28 mouse cellular contexts compared by ENCODE assay signal in genomic region chr1:20117331-20117730, GRCm38 (mm10).
"Had no signal": no experiment of that assay in that cellular context is flagged by ENCODE, and none has a peak within 500 bp of the region (broad histone marks: within the 10 kb centered on the region; RNA-seq: fewer than 3 reads in every experiment).

No protein-coding gene starts in this region.

- ATAC-seq: forebrain, embryonic 14.5 days; forebrain, embryonic 15.5 days; forebrain, embryonic 16.5 days; forebrain, postnatal 0 days had no signal

- H3K36me3 ChIP-seq: embryonic facial prominence, embryonic 10.5 days; embryonic facial prominence, embryonic 12.5 days; embryonic facial prominence, embryonic 13.5 days; embryonic facial prominence, embryonic 15.5 days; forebrain, embryonic 10.5 days; forebrain, embryonic 12.5 days; forebrain, embryonic 15.5 days had no signal

- H3K27me3 ChIP-seq: embryonic facial prominence, embryonic 12.5 days; embryonic facial prominence, embryonic 13.5 days; embryonic facial prominence, embryonic 15.5 days; forebrain, embryonic 12.5 days; forebrain, embryonic 15.5 days had no signal

- H3K27ac ChIP-seq: embryonic facial prominence, embryonic 10.5 days; embryonic facial prominence, embryonic 12.5 days; embryonic facial prominence, embryonic 13.5 days; embryonic facial prominence, embryonic 15.5 days; forebrain, embryonic 10.5 days; forebrain, embryonic 12.5 days; forebrain, embryonic 15.5 days; gastrocnemius, adult 2 months; heart, adult 2 months had no signal

- H3K4me2 ChIP-seq: embryonic facial prominence, embryonic 12.5 days; embryonic facial prominence, embryonic 13.5 days; embryonic facial prominence, embryonic 15.5 days; forebrain, embryonic 12.5 days; forebrain, embryonic 15.5 days; heart, embryonic 11.5 days had no signal

- H3K4me1 ChIP-seq: embryonic facial prominence, embryonic 10.5 days; embryonic facial prominence, embryonic 12.5 days; embryonic facial prominence, embryonic 13.5 days; embryonic facial prominence, embryonic 15.5 days; forebrain, embryonic 10.5 days; forebrain, embryonic 12.5 days; forebrain, embryonic 15.5 days had no signal

- DNase-seq: cerebellum, adult 8-10 months; cerebellum, adult 9-10 months; cerebellum, adult 9-11 months; cerebellum, postnatal 10 days; cerebellum, postnatal 14 days; cerebellum, postnatal 25 days; cerebellum, postnatal 36 days; embryo, embryonic 11 days; forebrain, postnatal 0 days; gastrocnemius, adult 2 months; gastrocnemius, postnatal 10 days; gastrocnemius, postnatal 14 days; gastrocnemius, postnatal 25 days; gastrocnemius, postnatal 36 days; heart, adult 11 months; heart, adult 18-20 months; heart, adult 2 months had no signal

- H3K9ac ChIP-seq: embryonic facial prominence, embryonic 12.5 days; embryonic facial prominence, embryonic 13.5 days; embryonic facial prominence, embryonic 15.5 days; forebrain, embryonic 12.5 days; forebrain, embryonic 15.5 days; forebrain, postnatal 0 days had no signal

- H3K4me3 ChIP-seq: embryonic facial prominence, embryonic 10.5 days; embryonic facial prominence, embryonic 12.5 days; embryonic facial prominence, embryonic 13.5 days; embryonic facial prominence, embryonic 15.5 days; erythroblast, embryonic 14.5 days; forebrain, embryonic 10.5 days; forebrain, embryonic 12.5 days; forebrain, embryonic 15.5 days; gastrocnemius, adult 2 months; heart, adult 2 months had no signal

- H3K9me3 ChIP-seq: embryonic facial prominence, embryonic 10.5 days; embryonic facial prominence, embryonic 12.5 days; embryonic facial prominence, embryonic 13.5 days; embryonic facial prominence, embryonic 15.5 days; forebrain, embryonic 10.5 days; forebrain, embryonic 12.5 days; forebrain, embryonic 15.5 days had no signal
